Mouse (Mus musculus): ENCODE measurements around the gene Cyp4a14.

- TF ChIP-seq POLR2A (IDR thresholded peaks at IDR 0.05; ENCODE audit: extremely low read depth, insufficient read depth, low read length) = no peak
- TF ChIP-seq CTCF (IDR thresholded peaks at IDR 0.05; ENCODE audit: low read depth, low read length) = no peak
Measured at GRCm38 (mm10) chr4:115521766-115522165, 25.8 kb upstream of the Cyp4a14 start.

All from liver, adult 2 months (tissue).